Mouse (Mus musculus): ENCODE data around the gene Jak2.
A peak's percentile ranks its signal among the peaks of the same experiment; 100 is the strongest.

The Jak2 gene

DNA sequence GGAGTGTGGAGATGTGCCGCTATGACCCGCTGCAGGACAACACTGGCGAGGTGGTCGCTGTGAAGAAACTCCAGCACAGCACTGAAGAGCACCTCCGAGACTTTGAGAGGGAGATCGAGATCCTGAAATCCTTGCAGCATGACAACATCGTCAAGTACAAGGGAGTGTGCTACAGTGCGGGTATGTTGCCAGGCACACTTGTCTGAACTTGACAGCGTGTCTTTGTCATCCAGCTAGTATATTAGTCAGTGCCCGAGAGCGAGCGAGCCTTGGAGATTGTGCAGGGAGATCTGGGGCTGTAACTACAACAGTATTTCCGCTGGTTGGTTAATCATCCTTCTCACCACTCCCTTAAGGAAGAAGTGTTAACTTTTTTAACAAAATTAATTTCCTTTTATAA lies 49.3 kb downstream of the Jak2 start:
- no peak for DNase-seq (ENCODE audit: low spot score)

- DNase-seq (ENCODE audit: low spot score), result no peak
Measured at GRCm38 (mm10) chr19:29302119-29302518, 50.5 kb downstream of the Jak2 start.

DNA sequence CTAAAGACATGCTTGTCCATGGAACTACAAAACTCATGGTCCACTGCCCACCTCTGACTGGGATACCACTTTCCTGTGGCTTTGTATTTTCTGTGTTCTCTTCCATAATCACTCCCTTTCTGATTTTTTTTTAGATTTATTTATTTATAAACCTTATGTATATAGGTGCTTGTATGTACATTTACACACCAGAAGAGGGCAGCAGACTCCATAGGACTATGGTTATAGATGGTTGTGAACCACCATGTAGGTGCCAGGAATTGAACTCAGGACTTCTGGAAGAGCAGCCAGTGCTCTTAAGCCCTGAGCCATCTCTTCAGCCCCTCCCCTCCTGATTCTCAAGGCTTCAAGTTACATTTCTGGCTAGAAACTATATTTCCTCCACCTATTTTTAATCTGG lies 57.2 kb downstream of the Jak2 start:
- no peak for DNase-seq (ENCODE audit: low spot score)

DNA sequence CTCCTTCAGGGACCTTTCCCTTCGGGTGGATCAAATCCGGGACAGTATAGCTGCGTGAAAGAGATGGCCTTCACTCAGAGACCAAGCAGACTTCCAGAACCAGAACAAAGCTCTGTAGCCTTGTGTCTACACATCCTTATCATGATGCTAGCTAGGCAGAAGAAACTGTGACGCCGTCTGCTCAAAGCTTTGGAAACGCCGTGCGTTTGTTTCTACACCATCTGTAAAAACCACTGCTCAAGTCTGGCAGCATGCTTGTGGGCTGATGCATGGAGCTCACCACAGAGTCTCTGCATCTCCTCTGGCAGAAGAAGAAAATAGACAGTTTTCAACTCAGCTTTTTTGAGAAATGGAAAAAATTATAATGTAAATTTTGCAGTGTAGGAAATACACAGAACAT lies 60.2 kb downstream of the Jak2 start:
- DNase-seq (ENCODE audit: low spot score), result no peak

DNA sequence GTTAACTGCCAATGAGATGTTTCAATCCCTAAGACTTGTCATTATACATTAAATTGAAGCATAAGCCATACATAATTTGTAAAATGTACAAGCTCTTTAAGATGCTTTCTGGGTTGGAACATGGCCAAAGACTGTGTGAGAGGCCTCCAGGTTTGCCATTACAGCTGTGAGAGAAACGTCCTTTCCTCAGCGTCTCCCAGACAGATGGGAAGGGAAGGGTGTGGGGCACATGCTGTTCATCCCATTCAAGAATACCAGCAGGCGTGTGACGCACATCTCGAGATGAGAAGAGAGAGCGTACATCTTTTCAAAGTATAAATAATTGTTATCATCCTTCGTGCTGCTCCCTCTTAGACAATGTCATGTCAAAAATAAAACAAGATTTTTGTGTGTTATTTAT lies 61.0 kb downstream of the Jak2 start:
- DNase-seq (ENCODE audit: low spot score), result no peak

GRCm38 (mm10) chr19:29323416-29324049 lies 71.9 kb downstream of the Jak2 start:
- DNase-seq (ENCODE audit: low spot score), result no peak

DNA sequence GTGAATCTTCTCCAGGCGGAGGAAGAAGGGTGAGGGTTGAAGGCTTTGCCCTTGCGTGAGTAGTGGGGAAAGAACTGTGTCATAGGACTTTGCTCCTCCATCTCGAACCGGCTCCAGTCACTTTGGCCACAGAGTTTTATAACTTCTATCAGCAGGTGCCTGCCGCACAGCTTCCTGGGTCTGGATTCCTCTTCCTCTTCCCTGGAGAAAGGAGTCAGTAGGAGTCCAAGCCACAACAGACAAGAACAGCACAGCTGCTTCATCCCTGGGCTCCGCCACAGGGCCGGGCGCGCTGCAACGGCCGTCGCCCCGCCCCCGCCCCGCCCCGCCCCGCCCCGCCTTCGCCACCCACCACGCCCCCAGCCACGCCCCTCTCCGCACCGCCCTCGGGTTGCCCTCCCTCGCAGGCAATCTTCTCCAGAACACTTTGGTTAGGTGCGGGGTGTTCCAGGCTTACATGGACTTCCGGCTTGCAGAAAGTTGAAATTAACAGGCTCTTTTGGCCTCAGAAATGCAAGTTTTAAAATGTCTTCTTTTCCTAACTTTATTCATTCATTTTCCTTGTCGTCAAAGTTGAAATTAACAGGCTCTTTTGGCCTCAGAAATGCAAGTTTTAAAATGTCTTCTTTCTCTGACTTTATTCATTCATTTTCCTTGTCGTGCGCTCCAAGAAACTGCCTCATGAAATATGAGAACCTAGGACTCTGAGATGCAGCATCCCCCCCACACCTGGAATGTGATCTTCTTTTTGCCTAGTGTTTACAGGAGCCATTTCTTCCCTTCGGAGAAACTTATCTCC lies 73.6 kb downstream of the Jak2 start, which contains the start of gene Insl6:
TSS of gene Insl6 (minus strand) at position 304 of the 799 bp plus-strand sequence.
- DNase-seq (ENCODE audit: low spot score), result peak; percentile 71

GRCm38 (mm10) chr19:29325852-29326180 lies 74.2 kb downstream of the Jak2 start:
- no peak for DNase-seq (ENCODE audit: low spot score)

- DNase-seq (ENCODE audit: low spot score), result no peak
Measured at GRCm38 (mm10) chr19:29326396-29326795, 74.8 kb downstream of the Jak2 start.

DNA sequence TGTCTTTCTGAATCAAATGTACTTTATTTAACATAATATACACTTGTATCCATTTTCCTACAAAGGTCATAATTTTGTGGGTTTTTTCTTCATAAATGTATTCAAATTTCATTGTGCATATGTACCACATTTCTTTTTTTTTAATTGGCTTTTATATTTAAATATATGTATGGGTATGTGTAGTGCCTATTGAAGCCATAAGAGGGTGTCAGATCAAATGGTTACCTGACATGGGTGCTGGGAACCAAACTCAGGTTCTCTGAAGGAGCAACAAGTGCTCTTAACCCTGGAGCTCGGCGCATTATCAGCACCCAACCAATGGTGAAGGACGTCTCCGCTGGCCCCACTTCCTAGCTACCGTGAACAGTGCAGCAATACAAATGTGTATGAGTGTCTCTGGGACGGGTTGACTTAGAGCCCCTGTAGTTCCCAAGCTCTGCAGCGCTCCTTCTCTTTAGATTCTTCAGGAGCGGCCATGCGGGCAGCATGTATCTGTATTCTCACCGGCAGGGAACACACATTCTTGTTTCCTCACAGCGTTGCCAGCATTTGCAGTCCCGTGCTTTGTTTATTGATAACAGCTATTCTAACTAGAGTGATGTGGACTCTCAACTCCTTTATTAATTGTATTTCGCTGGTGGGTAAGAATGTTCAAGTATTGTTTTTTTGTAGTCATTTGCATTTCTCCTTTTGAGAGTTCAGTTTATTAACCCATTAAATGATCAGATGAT lies 75.4 kb downstream of the Jak2 start:
- DNase-seq (ENCODE audit: low spot score), result no peak

- DNase-seq (ENCODE audit: low spot score), result peak; percentile 71
Measured at GRCm38 (mm10) chr19:29334068-29334745, 82.6 kb downstream of the Jak2 start, which contains the start of gene Rln1. Gene Rln1, minus strand, starts transcription at chr19:29334670.

DNA sequence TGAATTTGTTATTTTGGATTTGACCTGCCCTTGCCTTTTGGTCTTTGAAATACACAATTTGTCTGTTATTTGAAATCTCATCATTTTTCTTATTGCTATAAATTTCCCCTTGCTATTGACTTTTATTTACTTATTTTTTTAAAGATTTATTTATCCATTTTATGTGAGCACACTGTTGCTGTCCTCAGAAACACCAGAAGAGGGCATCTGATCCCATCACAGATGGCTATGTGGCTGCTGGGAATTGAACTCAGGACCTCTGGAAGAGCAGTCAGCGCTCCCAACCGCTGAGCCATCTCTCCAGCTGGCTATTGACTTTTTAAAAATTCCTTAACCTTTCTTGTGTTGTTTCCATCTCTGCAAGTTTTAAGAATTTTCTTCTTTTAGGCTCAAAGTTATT lies 85.0 kb downstream of the Jak2 start:
- DNase-seq (ENCODE audit: low spot score), result no peak

DNA sequence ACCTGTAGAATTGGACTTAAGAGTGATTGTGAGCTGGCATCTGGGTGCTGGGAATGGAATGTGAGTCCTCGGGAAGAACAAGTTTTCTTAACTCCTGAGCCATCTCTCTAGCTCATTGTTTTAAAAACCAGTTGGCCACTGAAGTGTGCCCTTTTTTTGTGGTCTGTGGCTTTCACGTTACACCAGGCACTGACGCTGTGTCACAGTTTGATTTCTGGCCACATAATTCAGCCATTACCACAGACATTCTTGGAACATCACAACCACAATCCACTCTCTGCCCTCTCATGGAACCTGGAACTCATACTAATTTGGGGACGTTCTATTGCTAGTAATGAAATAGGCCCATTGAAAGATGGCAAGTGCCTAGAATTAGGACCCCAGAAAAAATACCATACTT lies 89.4 kb downstream of the Jak2 start:
- no peak for DNase-seq (ENCODE audit: low spot score)

GRCm38 (mm10) chr19:29342281-29342680 lies 90.7 kb downstream of the Jak2 start:
- no peak for DNase-seq (ENCODE audit: low spot score)

GRCm38 (mm10) chr19:29344868-29345267 lies 93.2 kb downstream of the Jak2 start:
- DNase-seq (ENCODE audit: low spot score), result no peak

DNA sequence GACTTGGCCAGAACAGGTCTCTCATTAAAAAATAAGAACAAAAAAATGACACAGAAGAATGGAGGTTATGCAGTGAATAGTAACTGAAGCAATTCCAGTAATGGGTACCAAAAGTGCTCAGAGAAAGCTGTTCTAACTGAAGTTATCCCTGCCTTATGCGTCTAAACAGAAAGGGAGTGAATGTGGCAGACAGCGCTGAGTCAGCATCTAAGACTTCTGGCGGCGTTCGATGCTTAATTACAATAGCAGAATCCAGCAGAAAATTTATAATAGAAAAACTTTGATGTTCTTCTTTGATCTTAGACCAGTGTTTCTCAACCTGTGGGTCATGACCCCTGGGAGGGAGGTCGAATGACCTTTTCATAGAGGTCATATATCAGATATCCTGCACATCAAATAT lies 94.0 kb downstream of the Jak2 start:
- DNase-seq (ENCODE audit: low spot score), result no peak

GRCm38 (mm10) chr19:29350991-29351390 lies 99.4 kb downstream of the Jak2 start:
- no peak for DNase-seq (ENCODE audit: low spot score)

- DNase-seq (ENCODE audit: low spot score), result peak; percentile 82
Measured at GRCm38 (mm10) chr19:29354895-29355877, 103.6 kb downstream of the Jak2 start.

- no peak for DNase-seq (ENCODE audit: low spot score)
Measured at GRCm38 (mm10) chr19:29356281-29356680, 104.7 kb downstream of the Jak2 start.

DNA sequence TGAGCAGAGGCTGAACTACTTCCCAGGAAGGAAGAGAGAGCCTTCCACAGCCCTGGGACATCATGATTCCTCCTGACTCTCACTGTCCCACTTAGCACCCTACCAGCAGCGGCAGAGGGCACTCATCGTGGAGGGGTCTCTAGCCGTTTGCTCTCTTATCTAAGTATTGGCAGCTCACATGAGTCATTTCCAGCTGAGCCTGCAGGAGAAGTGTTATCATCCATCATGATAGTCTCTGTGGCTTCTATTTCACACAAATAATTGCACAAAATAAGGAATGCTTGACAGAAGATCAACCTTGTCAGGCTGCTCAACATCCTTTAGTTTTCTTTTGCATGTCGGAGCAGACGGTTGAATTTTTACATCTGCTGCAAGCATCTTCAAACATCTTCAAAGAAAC lies 108.6 kb downstream of the Jak2 start:
- DNase-seq (ENCODE audit: low spot score), result no peak

- DNase-seq (ENCODE audit: low spot score), result peak; percentile 92
Measured at GRCm38 (mm10) chr19:29361468-29362130, 110.0 kb downstream of the Jak2 start.

All from MN1 (cell line).